Mouse (Mus musculus) hindbrain, embryonic 16.5 days (tissue): ENCODE measurements at regions not wholly inside any gene's neighbourhood (a gene's known extent, or its start where the extent isn't known, plus 50 kb on each side); places are given as distances from the start of the nearest gene placed in this dataset.

Experiments used
- ATAC-seq: fragments of 200-750 bp; cut with Nextera tagmentation; 2 replicates; pipeline ENCODE4 v1.8.0; 2017; ENCODE audit warnings: moderate TSS enrichment, moderate library complexity
- H3K27ac ChIP-seq: fragments of 300-500 bp; sonication (generic); 2 replicates; pipeline ENCODE4 v1.5.1; 2014; ENCODE audit warnings: low read depth, mild to moderate bottlenecking, control low read depth, low read length, moderate library complexity
- H3K27me3 ChIP-seq: fragments of 300-500 bp; sonication (generic); replicated peaks from 2 replicates; pipeline ENCODE4 v1.6.1; 2014; ENCODE audit warnings: low read length; ENCODE audit not compliant: control insufficient read depth, insufficient read depth
- H3K36me3 ChIP-seq: fragments of 300-500 bp; sonication (generic); 2 replicates; pipeline ENCODE4 v1.6.1; 2014; ENCODE audit warnings: mild to moderate bottlenecking, low read length, moderate library complexity, mixed read lengths; ENCODE audit not compliant: control insufficient read depth, insufficient read depth
- H3K4me1 ChIP-seq: fragments of 300-500 bp; sonication (generic); 2 replicates; pipeline ENCODE4 v1.6.1; 2014; ENCODE audit warnings: low read depth, low read length; ENCODE audit not compliant: control insufficient read depth, insufficient read depth
- H3K4me2 ChIP-seq: fragments of 300-500 bp; sonication (generic); 2 replicates; pipeline ENCODE4 v1.6.1; 2014; ENCODE audit warnings: mild to moderate bottlenecking, low read length, control low read depth, moderate library complexity
- H3K4me3 ChIP-seq: fragments of 300-500 bp; sonication (generic); 2 replicates; pipeline ENCODE4 v1.5.1; 2014; ENCODE audit warnings: mild to moderate bottlenecking, low read length, control low read depth, moderate library complexity
- H3K9ac ChIP-seq: fragments of 300-500 bp; sonication (generic); 2 replicates; pipeline ENCODE4 v1.6.1; 2014; ENCODE audit warnings: low read depth, mild to moderate bottlenecking, control low read depth, low read length, moderate library complexity
- H3K9me3 ChIP-seq: fragments of 300-500 bp; sonication (generic); 2 replicates; pipeline ENCODE4 v1.6.1; 2014; ENCODE audit warnings: mild to moderate bottlenecking, low read length, moderate library complexity; ENCODE audit not compliant: control insufficient read depth
- WGBS: fragments of 180-500 bp; shearing (Covaris S2); extraction: QIAGEN DNeasy Blood & Tissue Kit; methylation state at CpG from one replicate; pipeline ENCODE4 v1.1.7; 2014; 5-methylcytosine and 5-hydroxymethylcytosine counted together

GRCm38 (mm10) chr14:45714311-45714710, 56.4 kb upstream of the Ddhd1 start:
- H3K4me3 ChIP-seq = no peak overlapping the region
- 48% methylated on average over 1 of the region's 1 CpGs for WGBS
- no peaks in the 10 kb centered on the region for H3K9me3 ChIP-seq
- H3K27me3 ChIP-seq = no peaks in the 10 kb centered on the region
- no peak overlapping the region for H3K9ac ChIP-seq
- H3K4me1 ChIP-seq = no peaks in the 10 kb centered on the region
- H3K4me2 ChIP-seq = no peak overlapping the region
- no peak for ATAC-seq
- H3K36me3 ChIP-seq = no peaks in the 10 kb centered on the region
- no peak overlapping the region for H3K27ac ChIP-seq

- ATAC-seq = no peak
- H3K36me3 ChIP-seq = no peaks in the 10 kb centered on the region
- H3K4me1 ChIP-seq = no peaks in the 10 kb centered on the region
- H3K4me3 ChIP-seq = no peak overlapping the region
- H3K4me2 ChIP-seq = no peak overlapping the region
- H3K27me3 ChIP-seq = no peaks in the 10 kb centered on the region
- H3K9ac ChIP-seq = no peak overlapping the region
- no peak overlapping the region for H3K27ac ChIP-seq
- H3K9me3 ChIP-seq = no peaks in the 10 kb centered on the region
These were observed 56.8 kb upstream of the Ddhd1 start for GRCm38 (mm10) chr14:45714786-45715185.

GRCm38 (mm10) chr14:45716100-45716499, 58.2 kb upstream of the Ddhd1 start:
- no peaks in the 10 kb centered on the region for H3K36me3 ChIP-seq
- H3K4me2 ChIP-seq = no peak overlapping the region
- no peak overlapping the region for H3K27ac ChIP-seq
- 24% methylated on average over 1 of the region's 1 CpGs for WGBS
- no peak overlapping the region for H3K4me3 ChIP-seq
- H3K4me1 ChIP-seq = no peaks in the 10 kb centered on the region
- no peaks in the 10 kb centered on the region for H3K9me3 ChIP-seq
- no peak overlapping the region for H3K9ac ChIP-seq
- no peaks in the 10 kb centered on the region for H3K27me3 ChIP-seq
- ATAC-seq = no peak

GRCm38 (mm10) chr14:45722887-45723286, 64.9 kb upstream of the Ddhd1 start:
- Histone ChIP-seq H3K36me3 (no peaks in the 10 kb centered on the region), H3K27me3 (no peaks in the 10 kb centered on the region), H3K4me3 (no peak overlapping the region), H3K9me3 (no peaks in the 10 kb centered on the region), H3K9ac (no peak overlapping the region), H3K4me2 (no peak overlapping the region), H3K27ac (no peak overlapping the region), H3K4me1 (no peaks in the 10 kb centered on the region)
- WGBS = 33% methylated on average over 6 of the region's 6 CpGs
- no peak for ATAC-seq

- H3K4me3 ChIP-seq = no peak overlapping the region
- whole genome bisulfite sequencing = 90% methylated on average over 2 of the region's 2 CpGs
These were observed 66.4 kb upstream of the Ddhd1 start for GRCm38 (mm10) chr14:45724341-45724740.

GRCm38 (mm10) chr14:45734530-45735410, 76.8 kb upstream of the Ddhd1 start:
- WGBS = 67% methylated on average over 10 of the region's 10 CpGs
- Histone ChIP-seq H3K4me3 (no peak overlapping the region), H3K4me2 (no peak overlapping the region), H3K27ac (no peak overlapping the region), H3K36me3 (no peaks in the 10 kb centered on the region), H3K9ac (no peak overlapping the region), H3K27me3 (no peaks in the 10 kb centered on the region), H3K4me1 (no peaks in the 10 kb centered on the region), H3K9me3 (no peaks in the 10 kb centered on the region)
- no peak for ATAC-seq

More at GRCm38 (mm10) chr14:45724341-45724740, 66.4 kb upstream of the Ddhd1 start:
- Histone ChIP-seq H3K4me2 (no peak overlapping the region), H3K9ac (no peak overlapping the region), H3K27ac (no peak overlapping the region), H3K4me1 (no peaks in the 10 kb centered on the region), H3K9me3 (no peaks in the 10 kb centered on the region), H3K36me3 (no peaks in the 10 kb centered on the region), H3K27me3 (no peaks in the 10 kb centered on the region)
- no peak for ATAC-seq

- H3K4me2 ChIP-seq = no peak overlapping the region
- no peaks in the 10 kb centered on the region for H3K4me1 ChIP-seq
- no peak overlapping the region for H3K9ac ChIP-seq
- WGBS = 85% methylated on average over 2 of the region's 2 CpGs
- no peak overlapping the region for H3K4me3 ChIP-seq
- H3K27me3 ChIP-seq = no peaks in the 10 kb centered on the region
- no peaks in the 10 kb centered on the region for H3K36me3 ChIP-seq
- H3K9me3 ChIP-seq = no peaks in the 10 kb centered on the region
- no peak for ATAC-seq
- H3K27ac ChIP-seq = no peak overlapping the region
These were observed 80.0 kb upstream of the Ddhd1 start for GRCm38 (mm10) chr14:45737966-45738365.

GRCm38 (mm10) chr14:45739638-45740037, 81.7 kb upstream of the Ddhd1 start:
- H3K9ac ChIP-seq = no peak overlapping the region
- H3K9me3 ChIP-seq = no peaks in the 10 kb centered on the region
- no peaks in the 10 kb centered on the region for H3K36me3 ChIP-seq
- no peak for ATAC-seq
- H3K4me3 ChIP-seq = no peak overlapping the region
- H3K27me3 ChIP-seq = no peaks in the 10 kb centered on the region
- H3K4me2 ChIP-seq = no peak overlapping the region
- no peaks in the 10 kb centered on the region for H3K4me1 ChIP-seq
- H3K27ac ChIP-seq = no peak overlapping the region

GRCm38 (mm10) chr14:45740662-45741061, 82.7 kb upstream of the Ddhd1 start:
- 31% methylated on average over 3 of the region's 3 CpGs for WGBS
- Histone ChIP-seq H3K9me3 (no peaks in the 10 kb centered on the region), H3K9ac (no peak overlapping the region), H3K36me3 (no peaks in the 10 kb centered on the region), H3K4me3 (no peak overlapping the region), H3K27ac (no peak overlapping the region), H3K4me2 (no peak overlapping the region), H3K4me1 (no peaks in the 10 kb centered on the region), H3K27me3 (no peaks in the 10 kb centered on the region)
- no peak for ATAC-seq
